Mouse (Mus musculus): ENCODE results near the gene Phactr3. TPM values are rescaled to one million over a fixed set of nuclear protein-coding genes. Genes with fewer than 3 reads are reported as not detected.

Phactr3 gene
- total RNA-seq, 2 experiments from 2014 or later: 143 to 156 TPM

DNA sequence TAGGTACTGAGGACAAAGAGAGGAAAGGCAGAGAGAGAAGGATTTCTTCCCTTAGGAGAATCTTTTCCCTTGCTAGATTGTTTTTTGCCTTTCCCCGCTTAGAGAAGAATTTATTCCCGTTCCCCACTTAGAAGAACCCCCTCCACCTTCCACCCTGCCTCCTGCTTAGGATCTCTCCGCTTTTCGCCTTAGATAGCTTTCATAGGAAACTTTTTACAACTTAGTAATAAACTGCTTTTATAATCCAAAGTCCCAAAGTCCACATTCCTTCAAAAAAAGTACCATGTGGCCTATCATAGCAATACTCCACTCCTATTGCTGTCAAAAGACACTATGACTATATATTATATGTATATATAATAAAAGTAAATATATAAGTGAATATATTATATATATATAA lies 223.8 kb downstream of the Phactr3 start:
- Histone ChIP-seq H3K27ac (no peak overlapping the region), H3K4me3 (no peak overlapping the region)
- DNase-seq (ENCODE audit: extremely low spot score in 1 of 2, low spot score in 2 of 2): no peak
- TF ChIP-seq CTCF (IDR thresholded peaks at IDR 0.05): no peak
- intact Hi-C loops (cut with DNase I): no loop called here

Other genes with a start within 250 kb of the Phactr3 start
- 1 to 10 TPM; 6.1 to 7.2 TPM for gene Gm14327, start 221.9 kb upstream of the Phactr3 start, total RNA-seq (2021)
- gene Zfp972, start 193.4 kb upstream of the Phactr3 start, total RNA-seq (2021): 1 to 10 TPM; 1.1 to 1.7 TPM
- 10 to 100 TPM; 60.8 to 60.9 TPM for gene Gm14326, start 161.7 kb upstream of the Phactr3 start, total RNA-seq (2021)
- 10 to 100 TPM; 27.8 to 28.5 TPM for gene Zfp971, start 95.7 kb upstream of the Phactr3 start, total RNA-seq (2021)
- 10 to 100 TPM; 21.3 to 21.4 TPM for gene Zfp931, start 40.5 kb upstream of the Phactr3 start, total RNA-seq (2021)

Data from left cerebral cortex, adult 2 months (tissue).